14 mouse cellular contexts compared by ENCODE assay signal in the genomic region with DNA sequence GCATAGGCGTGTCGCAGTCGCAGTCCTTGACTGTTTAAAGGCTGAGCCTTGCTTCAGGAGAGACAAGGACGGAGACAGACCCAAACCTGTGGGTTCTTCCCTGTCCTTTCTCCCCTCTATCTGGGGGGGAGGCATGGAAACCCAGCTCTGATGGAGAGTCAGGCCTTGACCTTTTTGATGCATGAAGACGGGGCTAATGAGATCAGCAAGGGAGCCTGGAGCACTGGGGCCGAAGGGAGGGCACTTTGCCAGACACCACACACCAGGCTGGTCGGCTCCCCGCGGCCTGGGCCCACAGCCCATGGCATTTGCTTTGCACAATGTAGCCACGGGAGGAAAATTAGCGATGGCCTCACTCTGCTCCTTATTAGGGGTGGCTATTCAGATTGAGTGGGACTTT. TPM values are rescaled to one million over a fixed set of nuclear protein-coding genes. Genes with fewer than 3 reads are reported as not detected.
DNase-seq lines count a peak whose midpoint lies in the region; ATAC-seq and TF ChIP-seq lines count a peak whose summit lies in the region.
"Had no signal": no experiment of that assay in that cellular context is flagged by ENCODE, and none has a peak within 500 bp of the region (broad histone marks: within the 10 kb centered on the region; RNA-seq: fewer than 3 reads in every experiment).

No protein-coding gene starts in this region.

- H3K27ac ChIP-seq in forebrain, embryonic 10.5 days, result 0 out of 2 replicates have a peak overlapping the region, but pooled peaks have one; percentile 41
- H3K27ac ChIP-seq in forebrain, embryonic 11.5 days (ENCODE audit: low read depth, low read length), result no peak overlapping the region
- no peak overlapping the region for H3K27ac ChIP-seq in midbrain, embryonic 14.5 days (replicated peaks; ENCODE audit: low read depth, low read length)
- H3K27ac ChIP-seq in midbrain, postnatal 0 days (ENCODE audit: low read depth, low read length), result no peak overlapping the region
- H3K27ac ChIP-seq: left cerebral cortex, adult 2 months; neural tube, embryonic 15.5 days had no signal

- WGBS in forebrain, embryonic 10.5 days, result 80% methylated on average over 11 of the region's 11 CpGs
- 71% methylated on average over 11 of the region's 11 CpGs for WGBS in forebrain, embryonic 11.5 days
- 62% methylated on average over 11 of the region's 11 CpGs for WGBS in midbrain, embryonic 14.5 days
- 55% methylated on average over 11 of the region's 11 CpGs for WGBS in midbrain, postnatal 0 days

- DNase-seq in forebrain, embryonic 10.5 days (ENCODE audit: extremely low spot score, low spot score), result no peak
- no peak for DNase-seq in forebrain, embryonic 11.5 days (ENCODE audit: low spot score)
- peak; percentile 23 for DNase-seq in midbrain, embryonic 14.5 days
- DNase-seq in midbrain, postnatal 0 days (ENCODE audit: low spot score), result no peak
- DNase-seq in adrenal gland, adult 8-10 months, result peak; percentile 36
- peak; percentile 23 for DNase-seq in retina, embryonic 14.5 days (ENCODE audit: low spot score)
- DNase-seq in left cerebral cortex, postnatal 36 days (ENCODE audit: low spot score in 2 of 2), result no peak
- DNase-seq in B cell, adult 2 months, result no peak
- DNase-seq: heart, postnatal 10 days; kidney, adult 9 months; lung, adult 2 months; thymus, postnatal 36 days had no signal

- ATAC-seq in forebrain, embryonic 11.5 days (replicated peaks; ENCODE audit: low FRiP score), result no peak
- ATAC-seq in midbrain, embryonic 14.5 days (ENCODE audit: low FRiP score, low TSS enrichment), result no peak
- no peak for ATAC-seq in midbrain, postnatal 0 days (ENCODE audit: low FRiP score)

- H3K4me1 ChIP-seq in forebrain, embryonic 10.5 days, result peaks cover 15% of the 10 kb centered on the region
- H3K4me1 ChIP-seq in forebrain, embryonic 11.5 days (replicated peaks; ENCODE audit: control insufficient read depth, insufficient read depth, low read length), result no peaks in the 10 kb centered on the region
- no peaks in the 10 kb centered on the region for H3K4me1 ChIP-seq in midbrain, embryonic 14.5 days (ENCODE audit: control insufficient read depth, insufficient read depth, low read length)
- no peaks in the 10 kb centered on the region for H3K4me1 ChIP-seq in midbrain, postnatal 0 days (ENCODE audit: insufficient read depth, low read length)
- H3K4me1 ChIP-seq: neural tube, embryonic 15.5 days had no signal

- intact Hi-C loops in left cerebral cortex, postnatal 36 days (cut with DNase I), result no loop called here

- no peak overlapping the region for H3K4me3 ChIP-seq in forebrain, embryonic 10.5 days
- no peak overlapping the region for H3K4me3 ChIP-seq in forebrain, embryonic 11.5 days (ENCODE audit: low read depth, low read length)
- no peak overlapping the region for H3K4me3 ChIP-seq in midbrain, embryonic 14.5 days (replicated peaks; ENCODE audit: low read depth, low read length)
- H3K4me3 ChIP-seq in midbrain, postnatal 0 days (ENCODE audit: low read depth, low read length), result no peak overlapping the region
- H3K4me3 ChIP-seq: left cerebral cortex, adult 2 months; neural tube, embryonic 15.5 days had no signal

- no peak overlapping the region for H3K9ac ChIP-seq in forebrain, embryonic 11.5 days (ENCODE audit: low read length)
- no peak overlapping the region for H3K9ac ChIP-seq in midbrain, embryonic 14.5 days (replicated peaks; ENCODE audit: low read length)
- H3K9ac ChIP-seq in midbrain, postnatal 0 days (replicated peaks; ENCODE audit: low read length, poor library complexity, severe bottlenecking), result no peak overlapping the region
- H3K9ac ChIP-seq: neural tube, embryonic 15.5 days had no signal

- no peak overlapping the region for H3K4me2 ChIP-seq in forebrain, embryonic 11.5 days (ENCODE audit: low read depth, low read length, severe bottlenecking)
- H3K4me2 ChIP-seq in midbrain, embryonic 14.5 days (ENCODE audit: low read length), result no peak overlapping the region
- H3K4me2 ChIP-seq in midbrain, postnatal 0 days (ENCODE audit: low read depth, low read length, poor library complexity, severe bottlenecking), result no peak overlapping the region
- H3K4me2 ChIP-seq: neural tube, embryonic 15.5 days had no signal

- no peaks in the 10 kb centered on the region for H3K9me3 ChIP-seq in forebrain, embryonic 10.5 days
- no peaks in the 10 kb centered on the region for H3K9me3 ChIP-seq in forebrain, embryonic 11.5 days (ENCODE audit: control insufficient read depth, low read length)
- H3K9me3 ChIP-seq in midbrain, embryonic 14.5 days (ENCODE audit: control insufficient read depth, low read length), result no peaks in the 10 kb centered on the region
- H3K9me3 ChIP-seq in midbrain, postnatal 0 days (ENCODE audit: low read length), result no peaks in the 10 kb centered on the region
- H3K9me3 ChIP-seq: neural tube, embryonic 15.5 days had no signal

- no peaks in the 10 kb centered on the region for H3K27me3 ChIP-seq in forebrain, embryonic 10.5 days (ENCODE audit: poor library complexity, severe bottlenecking)
- no peaks in the 10 kb centered on the region for H3K27me3 ChIP-seq in forebrain, embryonic 11.5 days (ENCODE audit: control insufficient read depth, insufficient read depth, low read length)
- H3K27me3 ChIP-seq in midbrain, embryonic 14.5 days (ENCODE audit: control insufficient read depth, insufficient read depth, low read length), result no peaks in the 10 kb centered on the region
- no peaks in the 10 kb centered on the region for H3K27me3 ChIP-seq in midbrain, postnatal 0 days (ENCODE audit: insufficient read depth, low read length)
- H3K27me3 ChIP-seq: neural tube, embryonic 15.5 days had no signal

- H3K36me3 ChIP-seq in forebrain, embryonic 10.5 days (replicated peaks), result no peaks in the 10 kb centered on the region
- H3K36me3 ChIP-seq in forebrain, embryonic 11.5 days (ENCODE audit: control insufficient read depth, insufficient read depth, low read length), result no peaks in the 10 kb centered on the region
- H3K36me3 ChIP-seq in midbrain, embryonic 14.5 days (ENCODE audit: control insufficient read depth, insufficient read depth, low read length), result no peaks in the 10 kb centered on the region
- no peaks in the 10 kb centered on the region for H3K36me3 ChIP-seq in midbrain, postnatal 0 days (ENCODE audit: insufficient read depth, low read length)
- H3K36me3 ChIP-seq: neural tube, embryonic 15.5 days had no signal

- no peak for TF ChIP-seq CTCF in midbrain, postnatal 0 days (IDR thresholded peaks at IDR 0.05)

RNA-seq across cellular contexts. Expression of a gene that starts 56.5 kb away (rescaled TPM):
- 8.3 and 9.1 TPM in 2 replicates for polyA plus RNA-seq in forebrain, embryonic 10.5 days (2016; fragmentation: Nextera tagmentation; extraction: Ambion mirVana)
- 12.5 and 13.6 TPM in 2 replicates for polyA plus RNA-seq in forebrain, embryonic 11.5 days (2014; fragmentation: Nextera tagmentation; extraction: Ambion mirVana)
- 64.2 and 93.4 TPM in 2 replicates for polyA plus RNA-seq in midbrain, embryonic 14.5 days (2014; fragmentation: Nextera tagmentation; extraction: Ambion mirVana)
- total RNA-seq in midbrain, postnatal 0 days (2014; rRNA removed), result 228 and 249 TPM in 2 replicates
- 157 and 162 TPM in 2 replicates for polyA plus RNA-seq in midbrain, postnatal 0 days (2015; fragmentation: Nextera tagmentation; extraction: Ambion mirVana)
- 1 to 10 TPM; 1.9 to 5.2 (median 3.2) TPM for total RNA-seq in adrenal gland, adult 8-10 months (2022)
- 100 to 1,000 TPM; 607 to 644 TPM for total RNA-seq in left cerebral cortex, postnatal 36 days (2021)

Comparison
In these comparisons a context has a peak if more than half of its experiments do, and no peak if none do; other contexts are left out.
1. DNase-seq: peak in midbrain, embryonic 14.5 days (single experiment), adrenal gland, adult 8-10 months (single experiment) and retina, embryonic 14.5 days (single experiment); none in forebrain, embryonic 10.5 days (single experiment), forebrain, embryonic 11.5 days (single experiment), midbrain, postnatal 0 days (single experiment), left cerebral cortex, postnatal 36 days (0 of 2) and B cell, adult 2 months (0 of 2).